Mouse (Mus musculus) R1 (cell line): Measurements from ENCODE around the gene Odf2.

Experiments
- DNase-seq: peaks from one replicate; pipeline ENCODE4 v3.0.0-alpha.2; 2018; ENCODE audit warnings: low read depth, low spot score

The Odf2 gene

GRCm38 (mm10) chr2:29931194-29931593, 42.2 kb downstream of the Odf2 start:
- DNase-seq = no peak

GRCm38 (mm10) chr2:29934906-29935599, 46.0 kb downstream of the Odf2 start, which contains the start of gene Gle1:
TSS of gene Gle1 (plus strand) at chr2:29935426.
- peak; percentile 95 for DNase-seq

DNA sequence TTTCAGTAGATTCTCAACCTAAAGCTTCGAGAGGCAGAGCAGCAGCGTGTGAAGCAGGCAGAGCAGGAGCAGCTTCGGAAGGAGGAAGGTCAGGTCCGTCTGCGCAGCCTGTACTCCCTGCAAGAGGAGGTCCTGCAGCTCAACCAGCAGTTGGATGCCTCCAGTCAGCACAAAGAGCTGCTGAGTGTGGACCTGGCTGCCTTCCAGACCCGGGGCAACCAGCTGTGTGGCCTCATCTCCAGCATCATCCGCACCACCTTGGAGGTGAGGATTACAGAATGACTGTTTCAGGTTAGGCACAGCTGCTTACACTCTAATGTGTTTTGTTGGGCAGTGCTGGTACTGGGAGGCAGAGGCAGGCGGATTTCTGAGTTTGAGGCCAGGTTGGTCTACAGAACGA, 51.1 kb downstream of the Odf2 start:
- no peak for DNase-seq

DNA sequence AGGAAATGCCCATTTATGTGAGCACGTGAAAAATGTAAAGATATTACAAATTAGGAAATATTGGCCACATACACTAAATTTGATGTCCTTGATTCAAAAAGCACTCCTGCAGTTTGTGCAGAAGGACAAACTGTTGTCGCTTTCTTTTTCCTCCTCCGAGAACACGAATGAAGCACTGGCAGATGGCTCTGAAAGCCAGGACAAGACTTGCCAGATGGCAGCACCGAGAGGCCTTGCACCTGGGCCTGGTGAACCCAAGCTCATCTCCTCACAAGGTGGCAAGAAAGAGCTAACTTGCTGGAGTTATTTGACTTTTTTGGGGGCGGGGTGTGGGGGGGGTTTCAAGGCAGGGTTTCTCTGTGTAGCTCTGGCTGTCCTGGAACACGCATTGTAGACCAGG, 51.8 kb downstream of the Odf2 start:
- no peak for DNase-seq

DNA sequence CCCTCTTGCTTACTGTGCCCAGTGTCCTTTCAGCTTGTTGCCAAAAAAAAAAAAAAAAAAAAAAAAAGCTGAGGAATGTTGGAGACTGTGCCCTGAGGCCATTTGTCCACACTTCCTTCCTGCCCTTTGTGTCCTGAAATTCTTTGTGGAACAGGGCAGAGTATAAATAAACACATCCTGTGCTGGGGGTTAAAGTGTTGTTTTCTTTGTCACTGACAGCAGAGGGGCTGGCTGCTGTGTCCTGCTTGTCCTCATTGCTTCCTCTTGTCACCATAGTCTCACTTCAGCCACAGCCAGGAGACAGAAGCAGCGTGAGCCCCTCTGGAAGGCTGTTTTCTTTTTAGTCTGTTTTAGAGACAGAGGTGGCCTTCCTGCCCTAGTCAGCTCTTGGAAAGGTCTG, 55.7 kb downstream of the Odf2 start:
- peak; percentile 86 for DNase-seq

DNA sequence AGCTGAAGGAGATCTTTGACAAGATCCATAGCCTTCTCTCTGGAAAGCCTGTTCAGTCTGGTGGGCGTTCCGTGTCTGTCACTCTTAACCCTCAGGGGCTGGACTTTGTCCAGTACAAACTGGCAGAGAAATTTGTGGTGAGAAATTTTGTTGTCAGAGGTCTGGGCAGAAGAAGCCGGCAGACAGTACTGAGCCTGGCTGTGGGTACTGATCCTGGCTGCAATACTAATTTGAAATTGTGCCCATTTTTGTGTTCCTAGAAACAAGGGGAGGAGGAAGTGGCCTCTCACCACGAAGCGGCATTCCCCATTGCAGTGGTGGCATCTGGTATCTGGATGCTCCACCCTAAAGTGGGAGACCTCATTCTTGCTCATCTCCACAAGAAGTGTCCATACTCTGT, 59.9 kb downstream of the Odf2 start:
- DNase-seq = no peak

DNA sequence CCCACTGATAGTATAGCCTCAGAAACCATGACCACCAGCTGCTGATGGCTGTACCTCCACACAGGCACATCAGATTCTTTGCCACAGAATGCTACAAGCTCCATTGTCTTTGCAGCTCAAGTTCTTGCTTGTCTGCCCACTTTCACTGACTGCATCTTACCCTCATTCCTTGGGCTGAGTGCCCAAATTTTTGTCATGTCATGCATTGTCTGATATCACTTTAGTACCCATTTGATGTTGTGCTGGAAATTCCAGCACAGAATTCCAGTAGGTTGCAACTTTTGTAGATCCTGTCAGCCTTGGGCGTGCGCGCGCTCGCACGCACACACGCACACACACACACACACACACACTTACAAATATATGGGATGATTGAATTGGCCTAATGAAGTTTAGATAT, 72.2 kb downstream of the Odf2 start:
- no peak for DNase-seq

DNA sequence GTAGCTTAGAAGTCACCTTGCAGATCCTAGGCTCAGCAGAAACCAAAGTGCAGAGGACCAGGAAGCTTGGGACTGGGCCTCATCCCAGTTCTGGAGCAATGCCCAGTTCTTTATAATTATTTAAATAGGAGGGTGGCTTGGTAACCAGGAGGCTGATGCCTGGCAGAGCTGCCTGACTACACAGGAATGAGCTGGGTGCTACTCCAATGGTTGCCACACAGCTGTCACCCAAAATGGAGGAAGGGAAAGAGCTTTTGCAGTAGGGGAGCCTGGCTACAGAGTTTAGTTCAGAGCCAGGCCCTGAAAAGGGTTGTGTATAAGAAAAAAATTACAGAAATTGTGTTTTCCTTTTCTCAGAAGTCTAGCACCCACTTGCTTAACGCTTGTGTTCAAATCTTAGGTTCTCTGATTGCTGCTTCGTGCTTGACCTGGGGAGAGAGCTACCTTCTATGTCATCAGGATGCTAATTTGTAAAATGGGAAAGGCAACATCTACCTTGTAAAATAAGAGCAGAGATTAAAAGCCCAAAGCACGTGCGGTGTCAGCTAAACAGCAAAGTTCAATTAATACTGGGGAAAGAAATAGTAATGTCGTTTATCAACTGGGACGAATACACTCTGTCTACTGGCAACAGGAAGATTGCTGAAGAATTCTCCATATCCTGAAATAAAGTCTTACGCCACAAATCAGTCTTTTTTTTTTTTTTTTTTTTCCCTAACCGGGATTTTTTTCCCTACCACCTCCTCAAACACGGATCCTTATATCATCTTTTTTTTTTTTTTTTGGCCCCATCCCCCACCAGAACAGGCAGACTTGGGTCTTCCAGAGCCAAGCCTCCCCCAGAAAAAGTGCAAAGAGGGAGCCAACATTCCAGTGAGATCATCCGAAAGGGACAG, 75.6 kb downstream of the Odf2 start:
- DNase-seq = no peak

GRCm38 (mm10) chr2:29965250-29965843, 76.3 kb downstream of the Odf2 start, which contains the start of gene Sptan1:
TSS of gene Sptan1 (plus strand) at chr2:29965560.
- DNase-seq = peak; percentile 94

DNA sequence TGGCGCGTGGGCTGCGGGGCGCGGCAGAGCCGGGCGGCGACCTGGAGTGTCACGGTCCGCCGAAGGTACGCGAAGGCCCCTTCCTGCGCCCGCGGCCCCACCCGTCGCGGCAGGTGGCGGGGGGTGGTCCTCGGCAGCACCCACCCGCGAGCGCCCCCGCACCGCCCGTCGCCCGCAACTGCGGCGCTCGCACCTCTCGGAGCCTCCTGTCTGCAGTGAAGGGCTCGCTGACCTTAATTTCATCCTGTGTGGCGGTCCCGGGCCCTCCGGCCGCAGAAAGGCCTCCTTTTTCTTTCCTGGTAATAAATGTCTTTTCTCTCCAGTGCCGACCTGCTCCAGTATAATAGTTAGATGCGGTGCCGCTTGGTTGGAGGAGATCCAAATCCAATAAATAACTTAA, 76.9 kb downstream of the Odf2 start:
- DNase-seq = peak; percentile 40

DNA sequence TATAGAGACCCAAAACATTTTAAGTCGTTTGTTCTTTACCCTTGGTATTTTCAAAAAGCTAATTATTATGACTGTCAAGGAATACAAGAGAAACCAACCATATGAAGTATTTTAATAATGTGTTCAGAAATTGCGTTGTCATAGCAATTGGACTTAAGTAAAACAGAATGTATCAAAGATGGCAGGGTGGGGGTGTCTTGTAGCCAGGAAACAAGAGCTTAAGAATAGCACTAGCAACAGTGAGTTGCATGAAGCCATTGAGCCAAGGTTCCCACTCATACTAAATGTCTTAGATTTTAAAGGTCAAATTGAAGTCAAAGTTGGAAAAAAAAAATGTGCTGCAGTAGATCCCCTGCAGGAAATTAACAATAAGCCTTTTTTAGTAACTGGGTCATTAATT, 77.8 kb downstream of the Odf2 start:
- DNase-seq = no peak

DNA sequence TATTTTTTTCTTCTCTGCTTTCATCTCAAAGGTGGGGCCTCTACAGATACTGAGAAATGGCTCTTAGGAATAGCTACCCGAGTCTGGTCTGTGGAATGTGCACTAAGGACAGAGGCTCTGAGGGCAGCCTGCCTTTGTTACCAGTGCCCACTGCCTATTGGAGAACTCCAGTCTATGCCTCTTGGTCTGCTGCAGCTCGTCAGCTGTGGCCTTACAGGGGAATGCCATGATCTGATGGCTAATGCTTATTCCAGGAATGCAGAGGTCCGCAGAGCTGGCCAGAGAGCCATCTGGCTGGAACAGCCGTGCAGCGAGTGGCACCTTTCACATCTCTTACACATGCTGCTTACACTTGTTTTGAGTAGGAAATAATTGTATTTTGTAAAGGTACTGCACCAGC, 78.7 kb downstream of the Odf2 start:
- no peak for DNase-seq

DNA sequence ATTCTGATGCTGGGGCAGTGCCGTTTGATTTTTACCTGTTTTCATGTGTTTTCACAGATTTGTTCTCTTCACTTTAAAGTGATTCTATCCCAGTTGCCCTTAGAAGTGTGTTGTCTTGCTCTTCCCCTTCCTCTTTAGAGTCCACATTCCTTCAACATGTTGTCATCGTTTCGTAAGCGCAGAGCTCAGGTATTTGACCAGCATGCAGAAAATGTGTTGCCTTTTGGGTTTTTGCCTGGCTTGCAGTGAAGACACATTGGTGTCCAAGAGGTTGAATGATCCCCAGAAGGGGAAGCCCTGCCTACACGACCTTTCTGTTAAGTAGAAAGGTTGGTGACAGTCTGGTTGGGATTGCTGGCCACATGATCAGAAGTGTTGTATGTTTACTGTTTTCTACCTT, 79.6 kb downstream of the Odf2 start:
- DNase-seq = peak; percentile 37

- DNase-seq = no peak
Measured at GRCm38 (mm10) chr2:29971838-29972635, 83.0 kb downstream of the Odf2 start.

DNA sequence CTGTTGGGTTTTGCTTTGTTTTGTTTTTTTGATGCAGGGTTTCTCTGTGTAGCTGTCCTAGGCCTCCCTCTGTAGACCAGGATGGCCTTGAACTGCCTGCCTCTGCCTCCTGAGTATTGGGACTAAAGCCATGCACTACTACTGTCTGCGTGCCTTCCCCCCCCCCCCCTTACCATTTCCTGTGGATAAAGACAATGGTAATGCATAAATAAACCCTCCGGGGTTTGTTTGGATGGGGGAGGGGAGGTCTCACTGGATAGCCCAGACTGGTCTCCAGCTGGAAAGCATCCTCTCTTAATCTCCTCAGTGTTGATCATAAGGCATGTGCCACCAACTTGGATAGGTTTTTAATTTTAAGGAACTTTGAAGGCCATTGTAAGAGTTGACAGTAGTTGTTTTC, 84.5 kb downstream of the Odf2 start:
- peak; percentile 95 for DNase-seq

DNA sequence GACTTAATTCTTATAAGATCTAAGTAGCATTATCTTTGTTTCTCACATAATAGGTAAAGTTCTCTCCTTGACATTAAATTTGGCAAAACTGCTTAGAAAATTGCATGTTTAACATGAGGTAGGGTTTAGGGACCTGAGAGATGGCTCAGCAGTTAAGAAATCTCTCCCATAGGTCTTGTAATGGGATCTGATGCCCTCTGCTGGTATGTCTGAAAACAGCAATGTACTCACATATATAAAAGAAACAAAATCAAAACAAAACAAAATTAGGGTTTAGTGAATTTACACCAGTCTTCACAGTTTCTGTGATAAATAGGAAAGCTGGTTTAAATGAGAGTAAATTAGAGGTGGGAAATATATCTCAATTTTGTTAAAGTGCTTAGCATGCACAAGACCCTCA, 88.3 kb downstream of the Odf2 start:
- peak; percentile 59 for DNase-seq

DNA sequence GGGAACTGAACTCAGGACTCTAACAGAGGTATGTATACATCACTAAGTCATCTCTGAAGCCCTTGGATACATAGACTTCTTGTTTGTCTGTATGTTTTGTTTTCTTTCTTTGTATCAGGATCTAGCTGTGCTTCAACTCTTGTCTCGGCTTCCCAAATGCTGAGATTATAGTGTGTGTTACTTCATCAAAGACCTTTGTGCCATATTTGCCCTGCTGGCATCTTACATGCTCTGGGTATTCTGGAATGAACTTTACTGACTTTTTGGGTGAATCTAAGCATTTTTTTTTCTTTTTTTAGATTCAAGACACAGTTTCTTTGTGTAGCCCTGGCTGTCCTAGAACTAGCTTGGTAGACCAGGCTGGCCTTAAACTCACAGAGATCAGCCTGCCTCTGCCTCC, 91.6 kb downstream of the Odf2 start:
- no peak for DNase-seq
